Mouse (Mus musculus) left cerebral cortex, adult 2 months (tissue): Measurements from ENCODE around the gene Tent5a. TPM values are rescaled to one million over a fixed set of nuclear protein-coding genes. Genes with fewer than 3 reads are reported as not detected.

Experiments
- DNase-seq, 2 experiments: peaks; one replicate each; pipeline ENCODE4 v3.0.0; 2021 to 2022; ENCODE audit warnings: low spot score in 2 of 2, mixed read lengths in 1 of 2; ENCODE audit errors: extremely low spot score in 1 of 2
- H3K27ac ChIP-seq: fragments of 200-600 bp; 2 replicates; pipeline ENCODE4 v1.8.1; 2022
- H3K4me3 ChIP-seq: fragments of 200-600 bp; 2 replicates; pipeline ENCODE4 v1.8.1; 2022
- CTCF ChIP-seq: fragments of 200-600 bp; IDR thresholded peaks from 2 replicates; pipeline ENCODE4 v1.8.1; 2022; ENCODE audit warnings: antibody characterized with exemption, mild to moderate bottlenecking, moderate library complexity
- intact Hi-C: fragments of 180-260 bp; cut with DNase I; formaldehyde crosslinking; loops from one replicate; pipeline ENCODE4 v1.15.1; 2025
- total RNA-seq, 2 experiments: library from RNA; stranded (reverse); gene quantifications; 2 replicates each; pipeline ENCODE4 v1.2.3; 2021

Gene Tent5a
- total RNA-seq, 2 experiments from 2014 or later = 3.2 to 5.3 TPM

- intact Hi-C loops = no loop called here
- Histone ChIP-seq H3K27ac (no peak overlapping the region), H3K4me3 (no peak overlapping the region)
- no peak for DNase-seq
- TF ChIP-seq CTCF = no peak
Observed at GRCm38 (mm10) chr9:85336046-85336445, 8.9 kb upstream of the Tent5a start.

- no peak for TF ChIP-seq CTCF
- Histone ChIP-seq H3K27ac (no peak overlapping the region), H3K4me3 (no peak overlapping the region)
- intact Hi-C loops = no loop called here
- no peak for DNase-seq
Observed at GRCm38 (mm10) chr9:85331521-85331920, 4.4 kb upstream of the Tent5a start.

- peak; percentile 82 for TF ChIP-seq CTCF
- Histone ChIP-seq H3K27ac (peak overlapping the region; percentile 69), H3K4me3 (peak overlapping the region; percentile 60)
- intact Hi-C loops = loop anchor here (2.0 to 10.0 kb wide), 7 partner anchors 259 to 1371 kb away; no protein-coding TSS in a partner anchor
- peak; percentile 77 to 82 for DNase-seq
Observed at GRCm38 (mm10) chr9:85328259-85328658, 1.1 kb upstream of the Tent5a start.

- H3K4me3 ChIP-seq = peak overlapping the region; percentile 60
- intact Hi-C loops = loop anchor here (5.0 to 10.0 kb wide), 5 partner anchors 261 to 1369 kb away; no protein-coding TSS in a partner anchor
- peak overlapping the region; percentile 34 for H3K27ac ChIP-seq
- DNase-seq = peak; percentile 27 to 31
- no peak for TF ChIP-seq CTCF
Observed at GRCm38 (mm10) chr9:85326292-85327241, 581 bp downstream of the Tent5a start.

- H3K4me3 ChIP-seq = peak overlapping the region; percentile 60
- DNase-seq = no peak
- intact Hi-C loops = loop anchor here (5.0 to 10.0 kb wide), 5 partner anchors 262 to 1368 kb away; no protein-coding TSS in a partner anchor
- no peak overlapping the region for H3K27ac ChIP-seq
- TF ChIP-seq CTCF = no peak
Observed at GRCm38 (mm10) chr9:85325201-85325868, 1.8 kb downstream of the Tent5a start.

GRCm38 (mm10) chr9:85324158-85324875, 2.8 kb downstream of the Tent5a start:
- DNase-seq = no peak
- no peak for TF ChIP-seq CTCF
- no peak overlapping the region for H3K4me3 ChIP-seq
- intact Hi-C loops = loop anchor here (10.0 kb wide), 2 partner anchors 1190 to 1310 kb away; no protein-coding TSS in a partner anchor
- no peak overlapping the region for H3K27ac ChIP-seq

GRCm38 (mm10) chr9:85320167-85320951, 6.8 kb downstream of the Tent5a start:
- Histone ChIP-seq H3K27ac (no peak overlapping the region), H3K4me3 (no peak overlapping the region)
- intact Hi-C loops = loop anchor here (10.0 kb wide), 2 partner anchors 1186 to 1306 kb away; no protein-coding TSS in a partner anchor
- no peak for DNase-seq
- TF ChIP-seq CTCF = no peak

- no peak for TF ChIP-seq CTCF
- intact Hi-C loops = no loop called here
- Histone ChIP-seq H3K27ac (no peak overlapping the region), H3K4me3 (no peak overlapping the region)
- DNase-seq = no peak
Observed at GRCm38 (mm10) chr9:85316122-85316521, 11.0 kb downstream of the Tent5a start.

GRCm38 (mm10) chr9:85312473-85312872, 14.7 kb downstream of the Tent5a start, which contains the start of gene Gm11114:
TSS of gene Gm11114 (plus strand) at chr9:85312773.
- H3K4me3 ChIP-seq = no peak within 1 kb of the TSS
- no peak for TF ChIP-seq CTCF
- intact Hi-C loops = no loop called here
- H3K27ac ChIP-seq = no peak within 1 kb of the TSS
- no peak for DNase-seq

GRCm38 (mm10) chr9:85303378-85303777, 23.8 kb downstream of the Tent5a start:
- no peak for TF ChIP-seq CTCF
- intact Hi-C loops = no loop called here
- Histone ChIP-seq H3K4me3 (no peak overlapping the region), H3K27ac (no peak overlapping the region)
- no peak for DNase-seq

GRCm38 (mm10) chr9:85302849-85303248, 24.3 kb downstream of the Tent5a start:
- H3K27ac ChIP-seq = no peak overlapping the region
- no peak overlapping the region for H3K4me3 ChIP-seq
- TF ChIP-seq CTCF = no peak
- intact Hi-C loops = no loop called here
- no peak for DNase-seq
